Mouse (Mus musculus): ENCODE measurements at regions not wholly inside any gene's neighbourhood (a gene's known extent, or its start where the extent isn't known, plus 50 kb on each side); places are given as distances from the start of the nearest gene placed in this dataset.

DNA sequence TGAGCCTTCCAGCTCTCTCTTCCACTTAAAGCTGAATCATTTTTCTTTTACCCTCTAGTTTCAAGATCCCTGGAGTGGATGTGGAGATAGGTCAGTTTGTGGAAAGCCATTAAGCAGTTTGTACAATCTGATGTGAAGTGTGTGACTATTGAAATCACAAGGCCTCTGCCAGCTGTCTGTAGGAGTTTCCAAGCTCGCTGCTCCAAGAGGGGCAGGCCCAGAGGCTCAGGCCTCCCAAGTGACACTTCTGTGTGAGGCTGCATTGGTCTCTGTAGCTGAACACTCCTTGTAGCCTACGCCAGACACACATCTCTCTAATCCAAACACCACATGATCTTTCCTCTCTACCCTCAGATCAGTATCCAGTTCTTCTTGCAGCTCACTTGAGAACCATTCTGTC lies 413.0 kb downstream of the Tns3 start:
- no peaks in the 10 kb centered on the region for H3K4me1 ChIP-seq (ENCODE audit: control insufficient read depth, insufficient read depth)
- H3K4me3 ChIP-seq (ENCODE audit: low read depth, low read length) = no peak overlapping the region
- no peak for ATAC-seq (ENCODE audit: insufficient read depth, low read depth)
- DNase-seq (ENCODE audit: low spot score) = no peak
- H3K9me3 ChIP-seq (replicated peaks; ENCODE audit: control insufficient read depth, low read length) = no peaks in the 10 kb centered on the region
- WGBS = 63% methylated on average over 2 of the region's 2 CpGs
- no peak overlapping the region for H3K9ac ChIP-seq (replicated peaks; ENCODE audit: low read depth, low read length)
- no peaks in the 10 kb centered on the region for H3K36me3 ChIP-seq (replicated peaks; ENCODE audit: control insufficient read depth, insufficient read depth, low read length)
- no peaks in the 10 kb centered on the region for H3K27me3 ChIP-seq (ENCODE audit: control insufficient read depth, insufficient read depth, low read length)
- no peak overlapping the region for H3K27ac ChIP-seq (ENCODE audit: low read depth)
- TF ChIP-seq EP300 (IDR thresholded peaks at IDR 0.05; ENCODE audit: low read depth) = no peak
- TF ChIP-seq CTCF (IDR thresholded peaks at IDR 0.05; ENCODE audit: low read depth) = no peak
- H3K4me2 ChIP-seq (ENCODE audit: low read depth, low read length) = no peak overlapping the region

DNA sequence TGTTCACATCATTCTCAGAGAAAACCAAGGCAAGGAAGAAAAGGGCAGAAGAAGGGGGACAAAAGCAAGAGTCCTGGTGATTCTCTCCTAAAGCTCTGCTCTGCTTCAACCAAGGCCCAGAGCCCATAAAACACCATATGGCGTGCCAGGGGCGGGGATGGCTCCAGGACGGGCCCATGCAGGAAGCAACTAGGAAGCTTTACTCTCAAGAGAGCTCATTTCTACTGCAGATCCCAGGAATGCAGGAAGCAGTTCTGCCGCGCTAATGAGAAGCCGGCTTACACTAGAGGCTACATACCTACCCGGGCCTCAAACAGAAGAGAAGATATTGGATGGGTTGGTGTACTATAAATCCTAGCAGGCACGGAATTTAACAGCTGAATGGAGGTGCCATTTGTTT lies 414.9 kb downstream of the Tns3 start:
- Histone ChIP-seq H3K4me1 (ENCODE audit: control insufficient read depth, insufficient read depth) (no peaks in the 10 kb centered on the region), H3K4me3 (ENCODE audit: low read depth, low read length) (no peak overlapping the region), H3K27me3 (ENCODE audit: control insufficient read depth, insufficient read depth, low read length) (no peaks in the 10 kb centered on the region), H3K27ac (ENCODE audit: low read depth) (no peak overlapping the region), H3K4me2 (ENCODE audit: low read depth, low read length) (no peak overlapping the region), H3K9me3 (replicated peaks; ENCODE audit: control insufficient read depth, low read length) (no peaks in the 10 kb centered on the region), H3K36me3 (replicated peaks; ENCODE audit: control insufficient read depth, insufficient read depth, low read length) (no peaks in the 10 kb centered on the region), H3K9ac (replicated peaks; ENCODE audit: low read depth, low read length) (no peak overlapping the region)
- TF ChIP-seq CTCF (IDR thresholded peaks at IDR 0.05; ENCODE audit: low read depth) = no peak
- no peak for TF ChIP-seq EP300 (IDR thresholded peaks at IDR 0.05; ENCODE audit: low read depth)
- ATAC-seq (ENCODE audit: insufficient read depth, low read depth) (no peak), DNase-seq (ENCODE audit: low spot score) (no peak)
- 51% methylated on average over 8 of the region's 8 CpGs for WGBS

DNA sequence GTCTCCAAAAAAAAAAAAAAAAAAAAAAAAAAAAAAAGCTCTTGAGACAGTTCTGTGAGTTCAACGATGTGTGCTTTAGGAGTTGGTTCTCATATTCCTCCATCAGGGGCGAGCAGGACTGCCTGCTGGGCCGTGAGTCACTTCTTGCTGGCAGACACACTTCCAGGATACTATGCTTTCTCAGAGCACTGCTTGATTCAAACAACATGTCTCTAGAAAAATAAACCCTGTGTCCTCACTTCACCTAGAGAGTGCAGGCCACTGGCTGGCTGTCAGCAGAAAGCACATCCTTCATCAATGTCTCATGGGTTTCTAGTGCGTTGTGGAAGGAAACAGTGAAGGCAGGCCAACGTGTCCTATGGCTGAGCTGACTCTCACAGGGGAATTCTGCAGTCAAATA lies 416.8 kb downstream of the Tns3 start:
- WGBS = 41% methylated on average over 5 of the region's 5 CpGs
- no peaks in the 10 kb centered on the region for H3K27me3 ChIP-seq (ENCODE audit: control insufficient read depth, insufficient read depth, low read length)
- no peaks in the 10 kb centered on the region for H3K4me1 ChIP-seq (ENCODE audit: control insufficient read depth, insufficient read depth)
- H3K36me3 ChIP-seq (replicated peaks; ENCODE audit: control insufficient read depth, insufficient read depth, low read length) = no peaks in the 10 kb centered on the region
- TF ChIP-seq CTCF (IDR thresholded peaks at IDR 0.05; ENCODE audit: low read depth) = no peak
- TF ChIP-seq EP300 (IDR thresholded peaks at IDR 0.05; ENCODE audit: low read depth) = no peak
- ATAC-seq (ENCODE audit: insufficient read depth, low read depth) (no peak; the same call in 1 of the 2 replicates), DNase-seq (ENCODE audit: low spot score) (no peak)
- H3K9me3 ChIP-seq (replicated peaks; ENCODE audit: control insufficient read depth, low read length) = no peaks in the 10 kb centered on the region
- H3K4me3 ChIP-seq (ENCODE audit: low read depth, low read length) = no peak overlapping the region
- H3K9ac ChIP-seq (replicated peaks; ENCODE audit: low read depth, low read length) = no peak overlapping the region
- no peak overlapping the region for H3K4me2 ChIP-seq (ENCODE audit: low read depth, low read length)
- no peak overlapping the region for H3K27ac ChIP-seq (ENCODE audit: low read depth)

DNA sequence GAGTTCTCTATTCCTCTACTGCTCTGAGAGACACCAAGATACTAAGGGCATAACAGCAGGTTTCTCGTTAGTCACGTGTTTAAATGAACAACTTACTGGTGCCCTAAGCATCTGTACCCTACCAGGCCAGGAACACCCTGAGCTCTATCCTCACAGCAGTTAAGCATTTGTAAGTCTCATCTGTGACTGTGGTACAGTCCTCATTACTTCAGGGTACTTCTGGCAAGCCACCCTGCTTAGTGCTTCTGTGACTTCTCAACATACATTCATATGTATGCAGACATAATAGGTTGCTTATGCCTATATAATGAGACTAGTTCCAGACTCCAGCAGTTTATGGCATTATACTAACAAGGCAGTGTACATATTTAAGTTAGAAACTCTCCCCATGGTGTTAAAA lies 417.3 kb downstream of the Tns3 start:
- Histone ChIP-seq H3K4me3 (ENCODE audit: low read depth, low read length) (no peak overlapping the region), H3K27ac (ENCODE audit: low read depth) (no peak overlapping the region), H3K4me2 (ENCODE audit: low read depth, low read length) (no peak overlapping the region), H3K4me1 (ENCODE audit: control insufficient read depth, insufficient read depth) (no peaks in the 10 kb centered on the region), H3K9me3 (replicated peaks; ENCODE audit: control insufficient read depth, low read length) (no peaks in the 10 kb centered on the region), H3K36me3 (replicated peaks; ENCODE audit: control insufficient read depth, insufficient read depth, low read length) (no peaks in the 10 kb centered on the region), H3K27me3 (ENCODE audit: control insufficient read depth, insufficient read depth, low read length) (no peaks in the 10 kb centered on the region), H3K9ac (replicated peaks; ENCODE audit: low read depth, low read length) (no peak overlapping the region)
- TF ChIP-seq CTCF (IDR thresholded peaks at IDR 0.05; ENCODE audit: low read depth) = no peak
- TF ChIP-seq EP300 (IDR thresholded peaks at IDR 0.05; ENCODE audit: low read depth) = no peak
- DNase-seq (ENCODE audit: low spot score) = no peak
- WGBS = 67% methylated on average over 2 of the region's 2 CpGs
- ATAC-seq (ENCODE audit: insufficient read depth, low read depth) = no peak

DNA sequence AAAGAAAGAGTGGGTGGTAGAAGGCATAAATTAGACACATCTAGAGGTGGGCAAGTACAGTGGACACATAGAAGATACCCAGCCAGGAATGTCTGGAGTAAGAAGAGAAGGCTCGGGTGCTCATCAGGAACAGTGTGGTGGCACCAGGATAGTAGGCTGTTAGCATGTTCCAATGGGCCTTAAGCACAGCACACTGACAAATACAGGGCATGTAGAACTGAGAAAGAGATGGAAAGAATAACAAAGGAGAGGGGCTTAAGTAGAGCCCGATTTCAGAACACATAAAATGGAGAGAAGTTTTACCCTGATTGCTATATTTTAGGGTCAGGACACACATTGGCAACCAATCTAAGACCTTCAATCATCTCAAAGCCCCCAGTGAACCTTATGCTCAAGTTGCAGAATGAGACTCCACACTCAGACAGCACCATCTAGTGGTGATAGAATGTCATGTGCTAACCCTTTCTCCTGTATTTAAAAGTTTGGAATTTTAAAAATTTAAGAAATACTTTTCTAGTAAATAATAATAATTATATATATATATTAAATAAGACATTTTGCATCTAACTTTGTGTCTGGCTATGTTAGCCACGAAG lies 418.8 kb downstream of the Tns3 start:
- DNase-seq (ENCODE audit: low spot score) (peak; percentile 67), ATAC-seq (ENCODE audit: insufficient read depth, low read depth) (no peak)
- Histone ChIP-seq H3K4me3 (ENCODE audit: low read depth, low read length) (no peak overlapping the region), H3K4me1 (ENCODE audit: control insufficient read depth, insufficient read depth) (no peaks in the 10 kb centered on the region), H3K9me3 (replicated peaks; ENCODE audit: control insufficient read depth, low read length) (no peaks in the 10 kb centered on the region), H3K4me2 (ENCODE audit: low read depth, low read length) (no peak overlapping the region), H3K27ac (ENCODE audit: low read depth) (no peak overlapping the region), H3K9ac (replicated peaks; ENCODE audit: low read depth, low read length) (no peak overlapping the region), H3K36me3 (replicated peaks; ENCODE audit: control insufficient read depth, insufficient read depth, low read length) (no peaks in the 10 kb centered on the region), H3K27me3 (ENCODE audit: control insufficient read depth, insufficient read depth, low read length) (no peaks in the 10 kb centered on the region)
- 23% methylated on average over 3 of the region's 3 CpGs for WGBS
- TF ChIP-seq EP300 (IDR thresholded peaks at IDR 0.05; ENCODE audit: low read depth) (no peak), CTCF (IDR thresholded peaks at IDR 0.05; ENCODE audit: low read depth) (peak; percentile 71)

DNA sequence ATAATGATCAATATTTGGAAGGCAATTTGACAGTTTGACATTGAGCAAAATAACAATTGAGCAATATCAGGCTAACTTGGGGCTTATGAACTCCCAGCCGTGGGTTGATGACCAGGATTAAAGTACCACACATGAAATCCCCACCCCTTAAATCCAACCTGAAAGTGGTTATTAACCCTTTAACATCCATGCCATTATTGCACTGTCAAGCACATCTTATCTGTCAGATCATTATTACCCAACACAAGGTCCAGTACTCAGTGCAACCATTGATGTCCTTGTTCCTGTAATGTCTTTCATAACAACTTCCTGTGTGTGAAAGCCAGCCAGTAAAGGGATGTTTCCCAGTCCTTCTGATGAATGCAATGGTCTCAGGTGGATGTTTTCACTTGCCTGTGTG lies 425.8 kb downstream of the Tns3 start:
- H3K36me3 ChIP-seq (replicated peaks; ENCODE audit: control insufficient read depth, insufficient read depth, low read length) = no peaks in the 10 kb centered on the region
- H3K27ac ChIP-seq (ENCODE audit: low read depth) = no peak overlapping the region
- no peak overlapping the region for H3K4me3 ChIP-seq (ENCODE audit: low read depth, low read length)
- no peak for DNase-seq (ENCODE audit: low spot score)
- H3K4me1 ChIP-seq (ENCODE audit: control insufficient read depth, insufficient read depth) = no peaks in the 10 kb centered on the region
- H3K9ac ChIP-seq (replicated peaks; ENCODE audit: low read depth, low read length) = no peak overlapping the region
- H3K9me3 ChIP-seq (replicated peaks; ENCODE audit: control insufficient read depth, low read length) = peaks cover 6% of the 10 kb centered on the region; the same call in 1 of the 2 replicates
- no peaks in the 10 kb centered on the region for H3K27me3 ChIP-seq (ENCODE audit: control insufficient read depth, insufficient read depth, low read length)
- ATAC-seq (ENCODE audit: insufficient read depth, low read depth) = no peak
- no peak overlapping the region for H3K4me2 ChIP-seq (ENCODE audit: low read depth, low read length)
- WGBS = 65% methylated on average over 1 of the region's 1 CpGs
- TF ChIP-seq CTCF (IDR thresholded peaks at IDR 0.05; ENCODE audit: low read depth) (no peak), EP300 (IDR thresholded peaks at IDR 0.05; ENCODE audit: low read depth) (no peak)

Measured in heart, postnatal 0 days (tissue).